Mouse (Mus musculus): ENCODE measurements around the gene Gabrb3. TPM values are rescaled to one million over a fixed set of nuclear protein-coding genes. Genes with fewer than 3 reads are reported as not detected.

Gabrb3 gene
- 100 to 1,000 TPM; 177 to 217 (median 196) TPM for total RNA-seq (2022)

- no peak for DNase-seq (ENCODE audit: low spot score in 2 of 2)
Measured at GRCm38 (mm10) chr7:57419392-57419791, at the start of gene Gabrb3. TSS of gene Gabrb3 (plus strand) at chr7:57419692.

DNA sequence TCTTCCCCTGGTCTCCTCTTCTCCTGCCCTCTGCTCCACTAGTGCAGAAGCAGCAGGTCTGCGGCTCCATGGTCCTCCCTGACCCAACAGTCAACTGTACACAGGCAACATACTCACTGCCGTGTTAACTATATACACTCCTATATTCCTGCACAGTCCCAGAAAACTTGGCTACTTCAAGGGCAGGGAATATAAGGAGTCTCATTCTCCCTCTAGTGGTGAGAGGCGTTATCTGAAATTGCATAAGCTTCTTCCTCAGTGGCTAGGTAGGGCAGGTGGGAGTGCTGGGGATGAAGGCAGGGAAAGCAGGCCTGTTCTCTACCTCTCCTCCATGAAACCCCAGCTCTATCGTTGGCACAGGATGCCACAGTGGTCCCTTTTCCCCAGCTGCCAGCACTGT lies 35.4 kb upstream of the Gabrb3 start:
- DNase-seq (ENCODE audit: low spot score in 2 of 2), result peak in 1 of 2 experiments; percentile 22

GRCm38 (mm10) chr7:57386517-57387340 lies 32.8 kb upstream of the Gabrb3 start, which contains the start of gene Gabrg3:
TSS of gene Gabrg3 (minus strand) at chr7:57387188.
- DNase-seq (ENCODE audit: low spot score in 2 of 2), result peak in 1 of 2 experiments; percentile 39

GRCm38 (mm10) chr7:57387341-57387654 lies 32.2 kb upstream of the Gabrb3 start:
- DNase-seq (ENCODE audit: low spot score in 2 of 2), result no peak

GRCm38 (mm10) chr7:57390046-57390445 lies 29.4 kb upstream of the Gabrb3 start:
- DNase-seq (ENCODE audit: low spot score in 2 of 2), result no peak

DNA sequence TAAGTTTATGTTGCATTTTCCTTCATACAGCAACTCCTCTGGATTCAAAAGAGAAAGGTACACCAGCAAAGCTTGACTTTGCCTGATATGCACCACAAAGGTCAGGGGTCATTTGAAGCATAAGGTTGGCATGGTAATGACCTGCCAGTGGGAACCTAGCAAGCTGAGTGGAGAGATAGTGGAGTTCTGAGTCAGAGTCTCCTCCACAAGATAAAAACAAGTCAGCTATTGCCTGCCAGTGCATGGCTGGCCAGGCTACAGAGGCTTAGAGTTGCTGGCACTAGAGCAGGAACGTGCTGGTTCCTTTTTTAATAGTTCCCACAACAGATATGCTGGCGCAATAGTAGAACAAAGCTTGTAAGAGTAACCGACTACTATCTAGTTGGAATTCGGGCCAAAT lies 25.9 kb upstream of the Gabrb3 start:
- DNase-seq (ENCODE audit: low spot score in 2 of 2), result no peak

DNA sequence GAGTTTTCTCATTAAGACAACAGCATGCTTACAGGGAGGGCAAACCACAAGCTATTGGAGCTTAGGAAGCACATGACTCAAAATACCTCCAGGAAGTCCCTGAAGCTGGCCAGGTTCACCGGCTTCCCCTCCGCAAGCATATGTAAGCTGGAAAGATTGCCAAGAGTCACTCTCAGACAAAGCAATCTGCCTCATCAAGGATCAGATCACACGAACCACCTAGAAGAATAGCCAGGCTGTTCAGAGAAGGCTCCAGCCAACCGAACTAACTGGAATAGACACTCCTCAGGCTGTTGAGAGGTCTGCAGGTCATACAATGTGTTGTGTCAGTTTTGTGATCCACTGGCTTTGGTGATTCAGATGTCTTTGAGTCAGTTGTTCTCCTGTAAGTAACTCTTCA lies 8.3 kb upstream of the Gabrb3 start:
- no peak for DNase-seq (ENCODE audit: low spot score in 2 of 2)

- DNase-seq (ENCODE audit: low spot score in 2 of 2), result no peak
Measured at GRCm38 (mm10) chr7:57412896-57413295, 6.6 kb upstream of the Gabrb3 start.

DNA sequence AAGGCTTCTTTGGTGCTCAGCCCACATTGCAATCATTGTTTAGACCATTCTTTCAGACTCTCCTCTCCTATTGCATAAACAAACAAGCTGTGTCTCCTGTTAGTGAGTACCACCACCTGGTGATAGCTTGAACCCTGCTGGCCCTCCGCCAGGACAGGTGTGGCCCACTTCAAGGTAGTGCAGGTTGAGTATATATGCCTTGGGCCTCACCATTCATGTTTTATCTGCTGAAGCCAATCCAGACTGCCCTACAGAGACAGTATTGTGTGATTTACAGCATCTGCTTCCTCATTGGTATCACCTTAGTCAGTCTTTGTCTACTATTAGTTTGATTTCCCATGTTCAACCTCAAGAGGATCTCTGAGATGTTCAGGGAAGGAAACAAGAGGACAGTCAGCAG lies 1.6 kb downstream of the Gabrb3 start:
- DNase-seq (ENCODE audit: low spot score in 2 of 2), result no peak

- DNase-seq (ENCODE audit: low spot score in 2 of 2), result no peak
Measured at GRCm38 (mm10) chr7:57422675-57423074, 3.2 kb downstream of the Gabrb3 start.

- DNase-seq (ENCODE audit: low spot score in 2 of 2), result no peak
Measured at GRCm38 (mm10) chr7:57448239-57448638, 28.7 kb downstream of the Gabrb3 start.

- no peak for DNase-seq (ENCODE audit: low spot score in 2 of 2)
Measured at GRCm38 (mm10) chr7:57460354-57460753, 40.9 kb downstream of the Gabrb3 start.

DNA sequence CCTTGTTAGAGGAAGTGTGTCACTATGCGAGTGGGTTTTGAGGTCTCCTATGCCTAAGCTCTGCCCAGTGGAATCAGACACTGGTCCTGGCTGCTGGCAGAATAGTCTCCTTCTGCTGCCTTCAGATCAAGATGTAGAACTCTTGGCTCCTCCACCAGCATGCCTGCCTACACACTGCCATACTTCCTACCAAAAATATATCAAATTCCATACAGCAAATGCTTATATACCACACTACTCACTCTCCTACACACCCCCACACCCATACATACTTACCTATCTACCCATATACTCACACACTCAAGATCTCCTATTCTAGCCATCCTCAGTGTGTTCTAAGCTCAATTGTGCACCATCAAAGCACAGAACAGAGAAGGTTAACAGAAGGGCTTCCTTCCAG lies 51.8 kb downstream of the Gabrb3 start:
- DNase-seq (ENCODE audit: low spot score in 2 of 2), result no peak

- peak in 1 of 2 experiments; percentile 69 for DNase-seq (ENCODE audit: low spot score in 2 of 2)
Measured at GRCm38 (mm10) chr7:57473811-57474525, 54.5 kb downstream of the Gabrb3 start.

- DNase-seq (ENCODE audit: low spot score in 2 of 2), result no peak
Measured at GRCm38 (mm10) chr7:57482896-57483295, 63.4 kb downstream of the Gabrb3 start.

DNA sequence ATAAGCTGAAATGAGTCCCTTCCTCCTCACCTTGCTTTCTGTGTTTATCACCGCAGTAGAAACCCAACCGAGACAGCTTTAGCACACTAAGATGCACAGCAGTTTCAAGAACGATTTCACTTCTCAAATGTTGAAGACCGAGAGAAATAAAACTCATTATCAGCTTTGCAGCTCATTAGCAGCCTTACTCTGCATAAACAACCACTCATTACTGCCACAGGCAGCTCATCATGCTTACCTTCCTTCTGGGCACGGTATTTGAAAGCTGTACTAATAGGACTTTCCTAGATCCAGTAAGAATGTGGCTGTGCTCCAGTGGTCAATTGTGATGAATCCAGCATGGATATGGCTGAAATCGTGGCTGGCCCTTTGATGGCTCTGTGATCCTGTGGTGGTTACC lies 67.4 kb downstream of the Gabrb3 start:
- no peak for DNase-seq (ENCODE audit: low spot score in 2 of 2)

DNA sequence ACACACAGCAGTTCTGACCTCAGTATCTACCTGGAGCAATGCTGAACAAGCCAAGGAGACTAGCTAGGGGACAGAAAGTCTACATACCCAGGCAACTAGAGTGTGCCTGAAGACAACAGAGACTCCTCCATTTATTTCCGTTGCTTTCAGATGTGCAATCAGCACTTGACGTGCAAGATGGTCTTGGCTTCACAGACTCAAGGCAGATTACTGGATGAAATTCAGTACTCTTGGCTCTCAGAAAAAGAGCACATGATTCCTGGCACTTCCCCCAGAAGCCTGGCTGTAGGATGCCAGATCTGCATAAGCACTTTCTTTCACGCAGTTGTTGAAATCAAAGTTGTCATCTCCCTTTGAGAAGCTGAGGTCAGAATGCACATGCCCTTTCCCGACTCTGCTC lies 72.3 kb downstream of the Gabrb3 start:
- no peak for DNase-seq (ENCODE audit: low spot score in 2 of 2)

- DNase-seq (ENCODE audit: low spot score in 2 of 2), result no peak
Measured at GRCm38 (mm10) chr7:57502809-57503208, 83.3 kb downstream of the Gabrb3 start.

DNA sequence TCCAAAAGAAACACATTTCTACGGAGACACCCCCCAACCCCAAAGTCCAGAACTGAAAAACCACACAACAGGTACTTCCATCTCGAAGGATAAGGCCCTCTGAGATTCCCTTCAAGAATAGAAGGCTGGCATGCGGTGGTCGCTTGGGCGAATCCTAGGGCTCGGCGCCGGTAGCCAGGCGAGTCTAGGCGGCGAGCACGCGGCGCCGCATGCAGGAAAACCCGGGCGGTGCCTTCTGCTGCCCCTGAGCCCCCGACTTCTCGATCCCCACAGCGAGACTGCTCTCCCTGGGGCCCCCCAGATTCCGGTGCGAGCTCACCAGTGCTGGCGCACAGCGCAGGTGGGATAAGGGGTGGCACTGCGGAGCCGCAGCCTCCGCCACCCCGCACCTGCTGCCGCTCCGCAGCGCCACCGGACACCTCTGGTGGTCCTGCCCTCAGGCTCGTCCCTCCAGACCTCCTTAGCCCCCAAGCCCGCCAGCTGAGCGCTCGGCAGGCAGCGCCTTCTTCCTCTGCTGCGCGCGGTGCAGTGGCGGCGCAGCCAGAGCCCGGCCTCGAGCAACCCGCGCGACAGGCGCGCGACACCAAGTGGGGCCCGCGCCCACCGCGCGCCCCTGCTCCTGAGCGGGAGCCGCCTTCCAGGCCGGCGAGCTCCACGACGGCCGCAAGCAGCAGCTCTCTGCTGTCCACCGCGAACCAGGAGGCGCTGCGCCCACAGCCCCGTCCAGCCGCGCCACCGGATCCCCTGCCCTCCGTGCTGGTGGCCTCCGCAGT lies 89.6 kb downstream of the Gabrb3 start:
- no peak for DNase-seq (ENCODE audit: low spot score in 2 of 2)

- peak; percentile 52 to 60 for DNase-seq (ENCODE audit: low spot score in 2 of 2)
Measured at GRCm38 (mm10) chr7:57509681-57510141, 90.2 kb downstream of the Gabrb3 start, which contains the start of gene Gabra5. TSS of gene Gabra5 (minus strand) at chr7:57510059.

DNA sequence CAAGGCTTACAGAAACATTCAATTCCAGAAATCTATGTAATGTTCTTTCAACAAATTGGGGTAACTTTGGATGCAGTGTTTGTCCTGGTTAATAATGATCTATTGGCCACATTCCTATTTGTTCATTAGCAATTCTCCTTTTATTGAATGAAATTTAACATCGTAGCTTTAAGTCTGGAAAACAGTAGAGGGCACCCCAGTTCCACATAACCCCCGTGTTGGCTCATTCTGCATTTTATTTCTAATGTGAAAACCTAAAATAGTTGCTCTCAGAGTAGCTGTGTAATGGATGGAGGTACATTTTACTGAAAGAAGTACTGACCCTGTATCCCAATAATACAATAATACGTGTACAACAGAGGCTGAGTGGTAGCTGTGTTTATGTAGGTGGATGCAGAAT lies 93.5 kb downstream of the Gabrb3 start:
- no peak for DNase-seq (ENCODE audit: low spot score in 2 of 2)

DNA sequence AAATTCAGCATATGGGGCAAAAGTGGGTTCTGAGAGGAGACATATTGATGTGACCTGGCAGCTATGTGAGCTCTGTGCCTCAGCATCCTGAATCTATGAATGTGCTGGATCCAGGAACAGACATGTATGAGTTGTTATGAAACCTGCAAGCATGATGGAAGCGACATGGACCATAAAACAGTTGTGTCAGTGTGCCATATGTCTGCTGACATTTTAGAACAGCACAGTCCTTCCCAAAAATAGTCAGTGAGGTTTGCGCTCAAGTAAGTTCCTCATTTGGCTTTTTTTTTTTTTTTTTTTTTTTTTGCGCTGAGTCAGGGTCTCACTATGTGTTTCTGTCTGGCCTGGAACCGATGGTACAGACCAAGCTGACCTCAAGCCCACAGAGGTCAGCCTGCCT lies 110.0 kb downstream of the Gabrb3 start:
- peak in 1 of 2 experiments; percentile 13 for DNase-seq (ENCODE audit: low spot score in 2 of 2)

Measured in left cerebral cortex, adult 8-10 months (tissue).